Mouse (Mus musculus): ENCODE measurements at regions not wholly inside any gene's neighbourhood (a gene's known extent, or its start where the extent isn't known, plus 50 kb on each side); places are given as distances from the start of the nearest gene placed in this dataset.

DNA sequence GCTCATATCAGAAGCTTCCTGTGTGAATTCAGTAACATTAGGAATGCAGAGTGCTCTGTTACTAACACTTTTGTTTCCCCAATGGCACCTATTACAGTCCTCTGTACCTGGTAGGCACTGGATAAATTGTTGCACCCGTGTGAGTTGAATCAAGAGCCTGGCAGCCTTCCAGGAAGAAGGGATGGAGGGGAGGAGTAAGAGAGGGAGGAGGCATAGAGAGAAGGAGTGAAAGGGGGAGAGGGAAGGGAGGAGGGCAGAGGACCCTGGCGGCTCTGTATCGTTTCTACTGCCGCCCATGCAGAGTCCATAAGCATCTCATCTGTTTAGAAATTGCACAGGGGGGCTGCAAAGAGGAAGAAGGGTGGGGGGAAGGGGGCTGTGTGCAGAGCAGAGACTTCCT is 215.7 kb upstream of the Zmiz1 start:
- H3K27me3 ChIP-seq, result no peaks in the 10 kb centered on the region
- no peaks in the 10 kb centered on the region for H3K36me3 ChIP-seq
- WGBS, result 6% methylated on average over 4 of the region's 4 CpGs
- H3K4me2 ChIP-seq, result peak overlapping the region; percentile 38
- H3K4me3 ChIP-seq (replicated peaks), result no peak overlapping the region
- peak overlapping the region; percentile 59 for H3K27ac ChIP-seq
- H3K9me3 ChIP-seq (replicated peaks), result no peaks in the 10 kb centered on the region
- H3K4me1 ChIP-seq, result peaks cover 29% of the 10 kb centered on the region
- no peak overlapping the region for H3K9ac ChIP-seq
- no peak for ATAC-seq (replicated peaks; ENCODE audit: low FRiP score)

DNA sequence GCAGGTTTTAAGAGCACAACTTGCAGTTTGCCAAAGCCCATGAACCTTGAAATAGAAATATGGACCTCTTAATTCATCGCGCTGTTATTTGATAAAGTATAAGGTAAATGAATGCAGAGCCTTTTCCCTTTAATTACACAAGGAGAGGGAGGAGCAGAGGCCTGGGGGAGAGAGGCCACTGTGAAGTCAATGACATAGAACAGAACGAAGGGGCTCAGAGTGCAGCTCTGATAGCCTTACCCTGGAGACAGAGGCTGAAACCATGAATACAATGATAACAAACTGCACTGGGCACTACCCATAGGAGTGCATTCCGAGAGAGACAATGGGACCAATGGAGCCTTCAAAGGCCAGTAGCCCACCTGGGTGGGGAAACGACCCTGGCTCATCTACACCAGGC is 215.3 kb upstream of the Zmiz1 start:
- H3K4me3 ChIP-seq (replicated peaks), result no peak overlapping the region
- ATAC-seq (replicated peaks; ENCODE audit: low FRiP score), result no peak; the same call in 1 of the 2 replicates
- H3K36me3 ChIP-seq, result no peaks in the 10 kb centered on the region
- H3K27ac ChIP-seq, result peak overlapping the region; percentile 59; the same call in 1 of the 2 replicates
- H3K9ac ChIP-seq, result no peak overlapping the region
- 36% methylated on average over 5 of the region's 5 CpGs for WGBS
- H3K4me1 ChIP-seq, result peaks cover 29% of the 10 kb centered on the region
- peak overlapping the region; percentile 38 for H3K4me2 ChIP-seq
- H3K27me3 ChIP-seq, result no peaks in the 10 kb centered on the region
- H3K9me3 ChIP-seq (replicated peaks), result no peaks in the 10 kb centered on the region

DNA sequence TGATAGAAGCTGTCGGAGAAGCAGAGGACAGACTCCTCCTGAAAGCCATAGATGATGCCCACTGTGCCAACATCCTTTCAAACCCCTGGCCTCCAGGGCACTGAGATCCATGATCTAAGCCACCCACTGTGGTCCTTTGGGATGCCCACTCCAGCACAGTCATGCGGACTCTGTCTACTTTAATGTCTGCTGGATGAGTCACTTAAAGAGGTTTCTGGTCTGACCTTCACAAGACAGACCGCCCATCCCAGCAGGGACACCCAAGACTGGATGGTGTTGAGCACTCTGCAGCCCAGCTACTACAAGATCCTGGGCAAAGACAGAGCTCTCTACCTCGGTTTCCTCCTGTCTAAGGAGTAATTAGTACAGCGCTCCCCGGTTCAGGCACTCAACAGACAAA is 214.1 kb upstream of the Zmiz1 start:
- H3K36me3 ChIP-seq, result no peaks in the 10 kb centered on the region
- no peaks in the 10 kb centered on the region for H3K9me3 ChIP-seq (replicated peaks)
- no peak overlapping the region for H3K9ac ChIP-seq
- H3K27ac ChIP-seq, result no peak overlapping the region
- WGBS, result 96% methylated on average over 6 of the region's 6 CpGs
- H3K4me1 ChIP-seq, result peaks cover 21% of the 10 kb centered on the region
- H3K4me3 ChIP-seq (replicated peaks), result no peak overlapping the region
- no peaks in the 10 kb centered on the region for H3K27me3 ChIP-seq
- no peak for ATAC-seq (replicated peaks; ENCODE audit: low FRiP score)
- no peak overlapping the region for H3K4me2 ChIP-seq

GRCm38 (mm10) chr14:25245691-25246090 is 213.3 kb upstream of the Zmiz1 start:
- peaks cover 14% of the 10 kb centered on the region for H3K4me1 ChIP-seq
- no peak overlapping the region for H3K9ac ChIP-seq
- H3K27me3 ChIP-seq, result no peaks in the 10 kb centered on the region
- no peaks in the 10 kb centered on the region for H3K9me3 ChIP-seq (replicated peaks)
- no peaks in the 10 kb centered on the region for H3K36me3 ChIP-seq
- no peak overlapping the region for H3K4me3 ChIP-seq (replicated peaks)
- H3K4me2 ChIP-seq, result no peak overlapping the region
- WGBS, result 64% methylated on average over 4 of the region's 4 CpGs
- H3K27ac ChIP-seq, result no peak overlapping the region
- no peak for ATAC-seq (replicated peaks; ENCODE audit: low FRiP score)

DNA sequence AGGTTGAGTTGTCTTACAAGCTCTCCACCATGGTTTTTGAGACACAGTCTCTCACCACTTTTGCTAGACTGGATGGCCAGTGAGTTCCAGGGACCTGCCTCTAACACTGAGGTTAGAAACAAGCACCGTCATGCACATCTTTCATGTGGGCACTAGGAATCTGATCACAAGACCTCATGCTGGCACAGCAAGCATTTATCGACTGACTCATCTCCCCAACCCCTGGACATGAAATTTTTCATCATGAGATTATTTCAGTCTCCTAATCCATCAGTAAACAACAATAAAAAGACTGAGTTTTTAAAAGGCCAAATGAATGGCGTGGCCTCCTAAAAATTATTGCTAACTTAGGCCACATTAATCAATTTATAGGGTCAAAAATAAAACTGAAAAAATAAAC is 210.0 kb upstream of the Zmiz1 start:
- Histone ChIP-seq H3K4me3 (replicated peaks) (no peak overlapping the region), H3K9ac (no peak overlapping the region)
- WGBS, result 90% methylated on average over 3 of the region's 3 CpGs

GRCm38 (mm10) chr14:25253016-25253850 is 205.8 kb upstream of the Zmiz1 start:
- Histone ChIP-seq H3K9ac (no peak overlapping the region), H3K27ac (no peak overlapping the region), H3K27me3 (no peaks in the 10 kb centered on the region), H3K36me3 (no peaks in the 10 kb centered on the region), H3K4me3 (replicated peaks) (no peak overlapping the region), H3K9me3 (replicated peaks) (no peaks in the 10 kb centered on the region), H3K4me1 (no peaks in the 10 kb centered on the region), H3K4me2 (no peak overlapping the region)
- no peak for ATAC-seq (replicated peaks; ENCODE audit: low FRiP score)
- 87% methylated on average over 15 of the region's 15 CpGs for WGBS

More for the DNA sequence above, 210.0 kb upstream of the Zmiz1 start:
- Histone ChIP-seq H3K4me2 (no peak overlapping the region), H3K27ac (no peak overlapping the region), H3K27me3 (no peaks in the 10 kb centered on the region), H3K4me1 (peaks cover 2% of the 10 kb centered on the region), H3K9me3 (replicated peaks) (no peaks in the 10 kb centered on the region), H3K36me3 (no peaks in the 10 kb centered on the region)
- no peak for ATAC-seq (replicated peaks; ENCODE audit: low FRiP score)

GRCm38 (mm10) chr14:25263121-25263520 is 195.9 kb upstream of the Zmiz1 start:
- no peaks in the 10 kb centered on the region for H3K27me3 ChIP-seq
- H3K9ac ChIP-seq, result no peak overlapping the region
- H3K9me3 ChIP-seq (replicated peaks), result no peaks in the 10 kb centered on the region
- no peak overlapping the region for H3K4me2 ChIP-seq
- 94% methylated on average over 1 of the region's 1 CpGs for WGBS
- no peak overlapping the region for H3K27ac ChIP-seq
- no peak overlapping the region for H3K4me3 ChIP-seq (replicated peaks)
- H3K4me1 ChIP-seq, result peaks cover 24% of the 10 kb centered on the region
- no peak for ATAC-seq (replicated peaks; ENCODE audit: low FRiP score)
- H3K36me3 ChIP-seq, result no peaks in the 10 kb centered on the region

- Histone ChIP-seq H3K9ac (no peak overlapping the region), H3K4me2 (no peak overlapping the region), H3K36me3 (no peaks in the 10 kb centered on the region), H3K27me3 (no peaks in the 10 kb centered on the region), H3K4me1 (peaks cover 38% of the 10 kb centered on the region), H3K27ac (no peak overlapping the region), H3K4me3 (replicated peaks) (no peak overlapping the region), H3K9me3 (replicated peaks) (no peaks in the 10 kb centered on the region)
- WGBS, result 66% methylated on average over 4 of the region's 4 CpGs
- ATAC-seq (replicated peaks; ENCODE audit: low FRiP score), result no peak
Observed at GRCm38 (mm10) chr14:25266846-25267245, 192.1 kb upstream of the Zmiz1 start.

- 44% methylated on average over 13 of the region's 13 CpGs for WGBS
- no peak overlapping the region for H3K4me2 ChIP-seq
- peaks cover 38% of the 10 kb centered on the region for H3K4me1 ChIP-seq
- H3K4me3 ChIP-seq (replicated peaks), result no peak overlapping the region
- H3K27me3 ChIP-seq, result no peaks in the 10 kb centered on the region
- H3K9ac ChIP-seq, result no peak overlapping the region
- no peaks in the 10 kb centered on the region for H3K9me3 ChIP-seq (replicated peaks)
- ATAC-seq (replicated peaks; ENCODE audit: low FRiP score), result 0 out of 2 replicates have a peak, but pooled peaks have one; percentile 20
- H3K27ac ChIP-seq, result peak overlapping the region; percentile 63
- H3K36me3 ChIP-seq, result no peaks in the 10 kb centered on the region
Observed at GRCm38 (mm10) chr14:25268090-25268631, 190.8 kb upstream of the Zmiz1 start.

DNA sequence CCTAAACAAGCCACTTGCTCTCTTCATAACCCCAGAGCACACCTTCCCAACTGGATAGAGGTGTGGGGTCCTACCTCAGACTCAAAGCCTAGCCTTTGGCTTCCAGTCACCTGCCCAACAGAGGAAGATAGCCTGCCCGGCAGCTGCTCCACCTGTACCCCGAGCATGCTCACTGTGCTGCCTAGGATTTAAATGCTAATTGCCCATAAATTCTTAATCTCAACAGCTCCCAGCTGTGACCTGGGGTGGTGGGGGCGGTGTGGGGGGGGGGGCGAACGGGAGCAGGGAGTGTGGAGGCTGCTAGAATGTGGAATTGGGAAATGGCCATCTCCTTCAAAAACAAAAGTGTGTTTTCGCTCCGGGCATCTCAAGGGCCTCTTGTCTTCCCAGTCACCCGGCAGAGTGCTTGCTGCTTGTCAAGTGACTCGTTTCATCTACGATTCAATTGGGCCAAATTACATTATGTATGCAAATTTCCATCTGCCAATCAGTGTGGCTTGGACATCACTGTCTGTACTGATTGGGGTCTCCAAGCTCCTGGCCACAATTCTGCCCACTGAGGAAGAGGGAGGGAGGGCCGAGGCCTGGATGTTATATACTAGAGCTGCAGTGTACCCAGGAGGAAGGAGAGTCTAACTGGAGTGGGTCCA is 188.6 kb upstream of the Zmiz1 start:
- no peak overlapping the region for H3K4me3 ChIP-seq (replicated peaks)
- H3K9ac ChIP-seq, result no peak overlapping the region
- H3K4me1 ChIP-seq, result peaks cover 32% of the 10 kb centered on the region
- H3K36me3 ChIP-seq, result no peaks in the 10 kb centered on the region
- H3K27me3 ChIP-seq, result no peaks in the 10 kb centered on the region
- WGBS, result 27% methylated on average over 11 of the region's 11 CpGs
- no peak for ATAC-seq (replicated peaks; ENCODE audit: low FRiP score)
- H3K9me3 ChIP-seq (replicated peaks), result no peaks in the 10 kb centered on the region
- no peak overlapping the region for H3K4me2 ChIP-seq
- no peak overlapping the region for H3K27ac ChIP-seq

DNA sequence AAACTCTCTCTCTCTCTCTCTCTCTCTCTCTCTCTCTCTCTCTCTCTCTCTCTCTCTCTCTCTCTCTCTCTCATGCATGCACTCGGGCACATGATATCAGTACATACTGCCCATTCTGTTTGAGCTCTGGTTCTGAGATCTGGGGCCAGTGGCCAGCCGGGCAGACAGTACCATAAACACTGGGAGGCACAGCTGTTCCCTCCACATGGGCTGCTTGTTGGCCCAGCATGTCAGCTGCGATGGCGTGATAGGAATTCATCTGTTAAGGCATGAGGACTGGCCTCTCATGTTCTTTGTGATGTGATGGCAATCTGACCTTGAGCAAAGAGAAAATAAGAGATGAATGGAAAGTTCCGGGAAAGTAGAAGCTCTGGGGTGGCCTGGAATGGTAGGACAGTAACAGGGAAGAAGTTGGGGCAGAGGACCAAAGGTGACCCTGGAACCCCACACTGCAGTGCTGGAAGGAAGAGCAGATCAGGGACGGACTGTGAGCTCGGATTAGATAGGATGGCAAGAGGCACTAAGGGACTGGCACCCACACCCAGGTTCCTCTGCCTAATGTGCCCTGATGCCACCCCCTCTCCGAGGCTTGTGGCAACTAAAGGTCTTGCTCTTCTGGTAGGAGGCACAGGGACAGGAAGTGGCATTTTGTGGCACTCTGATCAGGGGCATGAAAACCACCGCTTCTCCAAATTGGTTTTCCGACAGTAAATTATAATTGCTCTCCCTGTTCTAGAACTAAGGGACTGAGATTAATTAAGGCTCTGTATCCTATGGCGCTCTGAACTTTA is 186.4 kb upstream of the Zmiz1 start:
- H3K36me3 ChIP-seq, result no peaks in the 10 kb centered on the region
- H3K27me3 ChIP-seq, result no peaks in the 10 kb centered on the region
- H3K9ac ChIP-seq, result no peak overlapping the region
- WGBS, result 61% methylated on average over 11 of the region's 11 CpGs
- H3K4me1 ChIP-seq, result peaks cover 19% of the 10 kb centered on the region
- no peak for ATAC-seq (replicated peaks; ENCODE audit: low FRiP score)
- no peak overlapping the region for H3K4me2 ChIP-seq
- no peaks in the 10 kb centered on the region for H3K9me3 ChIP-seq (replicated peaks)
- no peak overlapping the region for H3K27ac ChIP-seq
- H3K4me3 ChIP-seq (replicated peaks), result no peak overlapping the region

- Histone ChIP-seq H3K4me2 (no peak overlapping the region), H3K4me3 (replicated peaks) (no peak overlapping the region), H3K9ac (no peak overlapping the region), H3K36me3 (no peaks in the 10 kb centered on the region), H3K9me3 (replicated peaks) (no peaks in the 10 kb centered on the region), H3K4me1 (peaks cover 6% of the 10 kb centered on the region), H3K27me3 (0 out of 2 replicates have a peak, but pooled peaks cover 6% of the 10 kb centered on the region), H3K27ac (no peak overlapping the region)
- ATAC-seq (replicated peaks; ENCODE audit: low FRiP score), result no peak
Observed at GRCm38 (mm10) chr14:25279751-25280150, 179.2 kb upstream of the Zmiz1 start.

Data from kidney, embryonic 15.5 days (tissue).